Mouse (Mus musculus) forebrain, embryonic 11.5 days (tissue): ENCODE results near the gene Mta1. TPM values are rescaled to one million over a fixed set of nuclear protein-coding genes. Genes with fewer than 3 reads are reported as not detected.

Experiments used
- ATAC-seq: fragments of 200-750 bp; cut with Nextera tagmentation; replicated peaks from 2 replicates; pipeline ENCODE4 v1.8.0; 2017; ENCODE audit warnings: moderate TSS enrichment; ENCODE audit not compliant: low FRiP score
- DNase-seq: peaks from one replicate; pipeline ENCODE4 v3.0.0-alpha.2; 2017; ENCODE audit warnings: low spot score
- H3K27ac ChIP-seq: fragments of 300-500 bp; sonication (generic); 2 replicates; pipeline ENCODE4 v1.5.1; 2014; ENCODE audit warnings: low read depth, low read length
- H3K27me3 ChIP-seq: fragments of 300-500 bp; sonication (generic); 2 replicates; pipeline ENCODE4 v1.6.1; 2014; ENCODE audit warnings: mild to moderate bottlenecking, low read length, mixed read lengths; ENCODE audit not compliant: control insufficient read depth, insufficient read depth
- H3K36me3 ChIP-seq: fragments of 300-500 bp; sonication (generic); 2 replicates; pipeline ENCODE4 v1.6.1; 2014; ENCODE audit warnings: mild to moderate bottlenecking, low read length, moderate library complexity, mixed read lengths; ENCODE audit not compliant: control insufficient read depth, insufficient read depth
- H3K4me1 ChIP-seq: fragments of 300-500 bp; sonication (generic); replicated peaks from 2 replicates; pipeline ENCODE4 v1.6.1; 2014; ENCODE audit warnings: low read length, mixed read lengths; ENCODE audit not compliant: control insufficient read depth, insufficient read depth
- H3K4me2 ChIP-seq: fragments of 300-500 bp; sonication (generic); 2 replicates; pipeline ENCODE4 v1.6.1; 2014; ENCODE audit warnings: low read depth, mild to moderate bottlenecking, low read length, moderate library complexity, mixed read lengths; ENCODE audit not compliant: severe bottlenecking
- H3K4me3 ChIP-seq: fragments of 300-500 bp; sonication (generic); 2 replicates; pipeline ENCODE4 v1.5.1; 2014; ENCODE audit warnings: low read depth, low read length
- H3K9ac ChIP-seq: fragments of 300-500 bp; sonication (generic); 2 replicates; pipeline ENCODE4 v1.6.1; 2014; ENCODE audit warnings: low read length
- H3K9me3 ChIP-seq: fragments of 300-500 bp; sonication (generic); 2 replicates; pipeline ENCODE4 v1.6.1; 2016; ENCODE audit warnings: low read length, mixed read lengths; ENCODE audit not compliant: control insufficient read depth
- WGBS: fragments of 180-500 bp; shearing (Covaris S2); extraction: QIAGEN DNeasy Blood & Tissue Kit; methylation state at CpG from one replicate; pipeline ENCODE4 v1.1.7; 2014; 5-methylcytosine and 5-hydroxymethylcytosine counted together
- polyA plus RNA-seq: library from polyadenylated mRNA; unstranded; fragments of >200 nt; fragmentation: Nextera tagmentation; extraction: Ambion mirVana; gene quantifications from 2 replicates; pipeline ENCODE4 v1.2.1, GENCODE M21; 2014

Mta1 gene
- polyA plus RNA-seq, 1 experiment from 2014 or later = 25.3 TPM

GRCm38 (mm10) chr12:113139908-113140615 is 42.0 kb downstream of the Mta1 start, which contains the start of gene Crip2:
Crip2 (plus strand) TSS chr12:113140236.
- Histone ChIP-seq H3K36me3 (peaks cover 12% of the 10 kb centered on the region; the same call in 1 of the 2 replicates), H3K9me3 (no peaks in the 10 kb centered on the region), H3K27me3 (no peaks in the 10 kb centered on the region; the same call in none of the 2 replicates), H3K4me3 (peak within 1 kb of the TSS; percentile 58), H3K4me1 (peaks cover 34% of the 10 kb centered on the region), H3K9ac (peak within 1 kb of the TSS; percentile 70), H3K27ac (peak within 1 kb of the TSS; percentile 86), H3K4me2 (peak within 1 kb of the TSS; percentile 72)
- under 1% methylated on average over 68 of the region's 68 CpGs for WGBS
- DNase-seq (peak; percentile 97), ATAC-seq (peak; percentile 91)

GRCm38 (mm10) chr12:113140616-113141411 is 42.7 kb downstream of the Mta1 start:
- WGBS = 3% methylated on average over 49 of the region's 49 CpGs
- Histone ChIP-seq H3K27ac (no peak overlapping the region), H3K4me1 (peaks cover 34% of the 10 kb centered on the region), H3K36me3 (peaks cover 11% of the 10 kb centered on the region; the same call in 1 of the 2 replicates), H3K4me3 (peak overlapping the region; percentile 58), H3K9ac (peak overlapping the region; percentile 70), H3K9me3 (no peaks in the 10 kb centered on the region), H3K27me3 (no peaks in the 10 kb centered on the region; the same call in none of the 2 replicates), H3K4me2 (peak overlapping the region; percentile 72)
- ATAC-seq (0 out of 2 replicates have a peak, but pooled peaks have one; percentile 1), DNase-seq (no peak)

DNA sequence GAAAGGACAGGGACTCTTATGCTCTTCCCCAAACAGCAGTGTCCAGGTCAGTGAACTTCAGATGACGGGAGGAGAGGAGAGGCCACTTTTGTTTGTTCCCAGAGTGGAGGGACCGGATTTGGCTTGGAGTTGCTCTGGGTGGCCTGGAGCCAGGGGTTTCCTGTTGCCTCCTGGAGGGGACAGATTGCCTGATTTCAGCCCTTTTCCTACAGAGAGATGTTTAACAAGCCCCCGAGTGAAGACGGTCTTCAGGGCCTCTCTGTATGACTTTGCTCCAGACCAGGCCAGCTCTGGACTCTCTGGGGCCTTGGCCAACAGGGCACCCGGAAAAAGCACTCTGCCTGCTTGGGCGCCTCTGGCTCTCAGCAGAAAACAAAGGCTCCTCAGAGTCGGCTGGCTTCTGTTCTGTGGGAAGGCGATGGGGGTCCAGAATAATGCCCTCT is 43.5 kb downstream of the Mta1 start:
- Histone ChIP-seq H3K4me3 (peak overlapping the region; percentile 58), H3K4me2 (peak overlapping the region; percentile 72), H3K27me3 (peaks cover 2% of the 10 kb centered on the region), H3K36me3 (peaks cover 5% of the 10 kb centered on the region; the same call in 1 of the 2 replicates), H3K9me3 (no peaks in the 10 kb centered on the region), H3K9ac (peak overlapping the region; percentile 70), H3K4me1 (peaks cover 36% of the 10 kb centered on the region), H3K27ac (no peak overlapping the region)
- DNase-seq = no peak
- ATAC-seq = no peak
- WGBS = 43% methylated on average over 8 of the region's 8 CpGs

DNA sequence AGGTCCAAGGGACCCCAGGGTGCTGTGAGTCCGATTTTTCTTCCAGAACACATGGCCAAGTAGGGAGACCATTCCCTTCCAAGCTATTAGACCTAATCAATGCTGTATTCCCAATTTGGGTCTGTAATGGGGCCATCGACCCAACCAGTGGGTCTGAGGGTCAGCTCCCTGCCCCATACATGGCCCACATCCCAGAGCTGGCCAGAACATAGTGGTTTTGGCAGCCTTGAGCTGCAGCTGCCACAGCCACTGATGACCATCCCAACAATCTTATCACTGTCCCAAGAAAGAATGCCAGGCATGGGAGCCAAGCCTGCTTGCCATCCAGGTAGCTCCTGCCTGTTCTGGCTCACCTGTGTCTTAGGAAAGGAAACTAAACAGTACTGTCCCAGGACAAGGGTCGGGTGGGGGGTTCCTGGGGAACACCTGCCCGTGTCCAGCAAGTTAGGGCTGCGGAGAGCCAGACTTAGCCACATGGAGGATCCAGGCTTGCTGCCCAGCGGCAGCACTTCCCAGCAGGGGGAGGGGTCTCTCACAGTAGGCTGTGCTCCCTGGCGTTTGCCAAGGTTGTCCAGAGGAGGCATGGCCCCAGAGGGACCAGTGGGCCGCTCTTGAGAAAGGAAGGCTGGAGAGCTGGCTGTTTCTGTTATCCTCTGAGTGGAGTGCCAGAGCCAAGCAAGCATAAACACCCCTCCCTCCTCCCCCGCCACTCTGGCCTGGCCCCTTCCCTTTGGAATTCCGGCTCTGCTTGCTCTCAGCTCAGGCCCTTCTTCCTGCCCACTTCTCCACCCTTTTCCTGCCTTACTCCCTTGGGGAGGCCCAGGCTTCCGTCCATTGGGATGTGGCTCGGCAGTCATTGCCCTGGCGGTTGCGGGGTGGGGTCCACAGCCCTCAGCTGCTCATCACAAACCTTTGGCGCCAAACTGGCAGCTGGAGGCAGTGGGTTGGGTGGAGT is 44.2 kb downstream of the Mta1 start:
- Histone ChIP-seq H3K4me2 (peak overlapping the region; percentile 72), H3K4me1 (peaks cover 40% of the 10 kb centered on the region), H3K27me3 (peaks cover 5% of the 10 kb centered on the region), H3K9me3 (no peaks in the 10 kb centered on the region), H3K9ac (peak overlapping the region; percentile 70), H3K27ac (no peak overlapping the region), H3K4me3 (peak overlapping the region; percentile 58), H3K36me3 (peaks cover 2% of the 10 kb centered on the region; the same call in 1 of the 2 replicates)
- ATAC-seq (no peak), DNase-seq (peak; percentile 72)
- WGBS = 31% methylated on average over 15 of the region's 15 CpGs

DNA sequence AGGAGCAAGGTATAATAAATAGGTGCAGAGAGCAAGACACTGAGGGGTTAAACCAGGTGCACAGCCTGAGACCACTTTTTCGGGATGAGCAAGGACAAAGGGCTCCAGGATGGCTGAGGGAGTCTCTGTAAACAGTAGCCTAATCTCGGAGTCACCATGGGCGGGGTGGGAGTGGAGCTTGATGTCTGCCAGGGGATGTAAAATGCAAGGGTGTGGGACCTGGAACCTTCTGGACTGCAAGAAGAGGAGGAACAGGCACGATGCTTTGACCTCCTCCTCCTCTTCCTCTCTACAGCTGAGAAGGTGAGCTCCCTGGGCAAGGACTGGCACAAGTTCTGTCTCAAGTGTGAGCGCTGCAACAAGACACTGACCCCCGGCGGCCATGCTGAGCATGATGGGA is 45.1 kb downstream of the Mta1 start:
- DNase-seq (no peak), ATAC-seq (no peak)
- peaks cover 2% of the 10 kb centered on the region; the same call in 1 of the 2 replicates for H3K36me3 ChIP-seq
- H3K4me1 ChIP-seq = peaks cover 40% of the 10 kb centered on the region
- WGBS = 73% methylated on average over 7 of the region's 7 CpGs
- no peak overlapping the region; the same call in 1 of the 2 replicates for H3K9ac ChIP-seq
- H3K9me3 ChIP-seq = no peaks in the 10 kb centered on the region
- H3K4me2 ChIP-seq = peak overlapping the region; percentile 72
- H3K27me3 ChIP-seq = peaks cover 5% of the 10 kb centered on the region
- no peak overlapping the region for H3K4me3 ChIP-seq
- H3K27ac ChIP-seq = no peak overlapping the region

DNA sequence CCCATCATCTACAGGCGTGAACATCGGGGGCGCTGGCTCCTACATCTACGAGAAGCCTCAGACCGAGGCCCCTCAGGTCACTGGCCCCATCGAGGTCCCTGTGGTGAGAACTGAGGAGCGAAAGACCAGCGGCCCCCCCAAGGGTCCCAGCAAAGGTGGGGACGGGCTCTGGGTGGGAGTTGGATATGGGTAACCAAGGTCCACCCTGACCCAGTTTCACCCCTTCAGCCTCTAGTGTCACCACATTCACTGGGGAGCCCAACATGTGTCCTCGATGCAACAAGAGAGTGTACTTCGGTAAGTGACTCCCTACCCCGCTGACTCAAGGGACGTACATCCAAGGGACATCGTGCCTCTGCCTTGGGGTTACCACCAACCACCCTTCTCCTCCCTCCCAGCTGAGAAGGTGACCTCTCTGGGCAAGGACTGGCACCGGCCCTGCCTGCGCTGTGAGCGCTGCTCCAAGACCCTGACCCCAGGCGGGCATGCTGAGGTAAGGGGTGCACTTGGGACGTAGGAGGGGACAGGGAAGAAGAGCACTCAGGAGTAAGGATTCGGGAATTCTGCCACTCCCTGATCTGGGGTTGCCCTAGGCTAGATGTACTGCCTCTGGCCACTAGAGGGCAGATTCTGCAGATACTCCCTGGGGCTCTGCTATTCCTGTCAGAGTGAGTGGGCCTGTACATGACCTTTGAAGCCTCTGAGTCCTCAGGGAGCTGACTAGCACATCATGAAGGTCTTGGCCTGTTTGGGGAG is 46.1 kb downstream of the Mta1 start:
- Histone ChIP-seq H3K9me3 (no peaks in the 10 kb centered on the region), H3K4me3 (no peak overlapping the region), H3K9ac (no peak overlapping the region), H3K27ac (no peak overlapping the region), H3K4me2 (no peak overlapping the region), H3K36me3 (peaks cover 2% of the 10 kb centered on the region; the same call in 1 of the 2 replicates), H3K4me1 (peaks cover 35% of the 10 kb centered on the region), H3K27me3 (peaks cover 5% of the 10 kb centered on the region)
- DNase-seq (peak; percentile 71), ATAC-seq (no peak)
- 80% methylated on average over 20 of the region's 20 CpGs for WGBS

GRCm38 (mm10) chr12:113144886-113145285 is 46.8 kb downstream of the Mta1 start:
- 92% methylated on average over 16 of the region's 16 CpGs for WGBS
- H3K9me3 ChIP-seq = no peaks in the 10 kb centered on the region
- DNase-seq (no peak), ATAC-seq (no peak)
- no peak overlapping the region for H3K4me3 ChIP-seq
- peaks cover 28% of the 10 kb centered on the region for H3K4me1 ChIP-seq
- H3K4me2 ChIP-seq = no peak overlapping the region
- peaks cover 2% of the 10 kb centered on the region; the same call in 1 of the 2 replicates for H3K36me3 ChIP-seq
- no peak overlapping the region for H3K27ac ChIP-seq
- no peak overlapping the region for H3K9ac ChIP-seq
- H3K27me3 ChIP-seq = peaks cover 5% of the 10 kb centered on the region
